Mouse (Mus musculus) embryo, embryonic 11 days (tissue): Measurements from ENCODE around the gene Nrbp1.
A peak's percentile ranks its signal among the peaks of the same experiment; 100 is the strongest.

Source experiments
- DNase-seq: peaks from one replicate; pipeline ENCODE4 v3.0.0-alpha.2; 2015

The Nrbp1 gene

DNA sequence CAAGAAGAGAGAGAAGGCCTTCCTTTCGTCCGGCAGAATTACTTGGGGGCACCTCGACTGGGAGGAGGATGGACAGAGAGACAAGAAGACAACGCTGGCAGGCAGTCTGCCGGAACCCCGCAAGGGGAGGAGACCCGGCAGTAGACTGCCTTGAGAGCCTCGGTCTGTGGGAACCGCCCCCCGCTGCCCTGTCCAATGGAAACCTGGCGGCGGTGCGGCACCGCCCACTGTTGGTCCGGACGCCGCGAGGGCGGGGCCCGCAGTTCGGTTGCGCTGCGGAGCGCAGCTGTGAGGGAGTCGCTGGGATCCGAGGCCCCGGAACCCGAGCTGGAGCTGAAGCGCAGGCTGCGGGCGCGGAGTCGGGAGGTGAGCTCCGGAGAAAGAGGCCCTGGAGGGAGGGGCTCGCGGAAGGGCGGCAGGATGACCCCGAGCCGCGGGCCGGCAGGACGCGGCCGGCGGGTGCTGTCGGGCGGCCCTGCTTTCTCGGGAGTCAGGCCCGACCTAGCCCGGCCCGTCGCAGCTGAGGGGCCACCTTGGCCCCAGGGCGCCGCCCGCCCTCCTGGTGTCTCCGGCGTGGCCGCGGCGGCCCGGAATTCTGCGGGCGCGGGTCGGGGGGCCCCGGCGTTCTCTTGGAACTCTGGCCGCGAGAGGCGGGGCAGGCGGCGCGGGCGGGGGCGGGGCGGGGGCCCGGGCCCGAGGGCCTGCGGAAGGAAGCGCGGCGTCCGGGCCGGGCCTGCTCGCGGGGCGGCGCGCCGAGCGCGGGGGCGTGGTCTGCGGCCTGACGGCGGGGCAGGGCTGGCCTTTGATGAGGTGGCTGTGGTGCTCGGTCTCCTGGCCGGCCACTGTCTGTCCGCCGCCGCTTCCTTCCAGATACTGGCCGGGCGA, at the start of gene Nrbp1, which contains the start of gene Gm9970:
Gene Nrbp1, plus strand, starts transcription at position 228 of the 885 bp plus-strand sequence.
Gene Gm9970, minus strand, starts transcription at position 596 of the 885 bp plus-strand sequence.
- peak; percentile 98 for DNase-seq

DNA sequence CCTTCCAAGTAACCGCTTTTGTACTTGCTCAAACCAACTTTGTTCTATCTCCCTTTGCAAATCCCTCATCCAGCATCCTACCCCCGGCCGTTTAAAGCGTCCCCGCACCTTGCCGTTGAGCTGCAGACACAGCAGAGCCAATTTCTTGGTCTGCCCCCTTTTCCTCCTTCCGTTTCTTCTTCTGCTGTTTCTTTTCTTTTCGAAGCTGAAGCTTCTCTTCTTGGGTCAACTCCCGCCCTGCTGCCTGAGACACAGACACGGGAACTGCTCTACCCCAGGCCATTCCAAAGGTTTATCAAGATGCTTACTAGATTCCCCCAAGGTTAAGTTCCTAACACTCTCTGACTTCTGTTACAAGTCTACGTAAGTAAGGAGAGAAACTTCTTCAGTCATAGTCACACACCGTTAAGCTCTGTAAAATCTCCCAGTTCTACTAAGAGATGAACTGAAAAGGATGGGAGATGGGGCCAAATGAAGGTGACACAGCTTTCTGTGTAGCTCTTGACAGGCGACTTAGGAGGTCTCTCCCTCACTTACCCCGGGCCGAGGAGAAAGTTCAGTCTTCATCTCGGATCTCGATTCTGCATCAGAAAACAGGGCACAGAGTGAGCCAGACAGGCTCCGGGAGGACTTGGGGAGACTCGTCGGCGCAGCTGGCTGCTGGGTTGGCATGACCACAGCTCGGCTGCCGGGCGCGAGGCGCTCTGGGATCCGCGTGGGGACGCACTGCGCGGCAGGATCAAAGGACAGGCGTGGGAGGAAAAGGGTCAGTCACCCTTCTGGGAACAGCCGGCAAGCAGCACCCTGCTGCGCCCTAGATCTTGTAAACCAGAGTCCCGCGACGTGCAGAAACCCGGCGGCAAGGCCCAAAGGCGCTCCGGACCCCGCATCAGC, 48.4 kb upstream of the Nrbp1 start:
- DNase-seq, result no peak

DNA sequence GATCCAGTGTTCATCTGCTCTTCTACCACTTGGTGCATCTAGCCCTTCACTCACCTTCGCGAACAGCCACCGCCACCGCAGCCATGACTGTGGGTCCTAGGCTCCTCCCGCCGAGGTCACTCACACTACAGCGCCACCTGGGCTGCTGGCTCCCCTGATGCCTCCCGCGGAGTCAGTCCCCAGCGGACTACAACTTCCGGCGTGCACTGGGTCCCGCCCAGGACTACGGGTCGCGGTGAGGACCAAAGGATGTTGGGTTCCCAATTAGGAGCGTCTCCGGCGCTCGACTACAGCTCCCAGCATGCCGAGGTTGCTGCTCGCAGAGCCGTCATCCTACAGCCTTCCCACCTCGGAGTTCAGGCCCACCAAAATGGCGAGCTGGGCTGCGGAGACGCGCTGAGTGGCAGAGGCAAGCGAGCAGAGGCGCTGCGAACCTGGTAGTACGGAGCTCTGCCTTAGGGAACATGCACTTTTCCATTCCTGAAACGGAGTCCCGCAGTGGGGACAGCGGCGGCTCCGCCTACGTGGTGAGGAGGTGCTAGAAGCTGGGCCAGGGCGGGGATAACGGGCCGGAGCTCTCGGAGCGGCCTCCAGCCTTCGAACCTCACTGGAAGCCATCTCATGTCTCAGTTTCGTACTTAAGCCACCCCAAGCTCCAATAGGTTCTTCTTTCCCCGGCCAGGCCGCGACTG, 47.6 kb upstream of the Nrbp1 start, which contains the start of the genes Snx17 and Eif2b4:
Gene Snx17, plus strand, starts transcription at position 289 of the 692 bp plus-strand sequence.
Gene Eif2b4, minus strand, starts transcription at position 492 of the 692 bp plus-strand sequence.
- peak; percentile 98 for DNase-seq

DNA sequence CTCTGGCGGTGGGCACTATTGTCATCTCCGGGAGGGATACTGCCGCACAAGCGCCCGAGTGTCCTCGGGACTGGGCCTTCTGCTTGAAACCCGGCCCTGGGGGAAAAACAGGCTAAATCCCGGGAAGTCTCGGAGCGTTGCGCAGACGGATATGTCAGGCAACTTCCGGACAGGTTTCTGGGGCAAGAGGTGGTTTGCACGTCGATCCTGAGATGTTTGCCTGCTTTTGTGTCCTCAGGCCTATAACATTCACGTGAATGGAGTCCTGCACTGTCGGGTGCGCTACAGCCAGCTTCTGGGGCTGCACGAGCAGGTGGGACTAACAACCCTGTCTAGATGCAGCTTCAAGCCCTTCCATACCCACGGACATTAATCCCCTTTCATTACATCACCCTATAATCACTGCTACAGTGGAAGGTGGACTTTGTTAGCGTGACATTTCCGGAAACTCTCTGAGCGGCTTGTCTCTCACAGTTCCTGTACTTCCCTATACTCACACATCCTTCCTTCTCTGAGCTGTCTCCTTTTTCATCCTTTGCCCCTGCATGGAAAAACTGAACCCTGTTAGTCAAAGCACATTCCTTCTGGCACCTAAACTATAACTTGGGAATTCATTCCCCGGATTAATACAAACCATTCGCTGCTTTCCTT, 46.9 kb upstream of the Nrbp1 start:
- no peak for DNase-seq

DNA sequence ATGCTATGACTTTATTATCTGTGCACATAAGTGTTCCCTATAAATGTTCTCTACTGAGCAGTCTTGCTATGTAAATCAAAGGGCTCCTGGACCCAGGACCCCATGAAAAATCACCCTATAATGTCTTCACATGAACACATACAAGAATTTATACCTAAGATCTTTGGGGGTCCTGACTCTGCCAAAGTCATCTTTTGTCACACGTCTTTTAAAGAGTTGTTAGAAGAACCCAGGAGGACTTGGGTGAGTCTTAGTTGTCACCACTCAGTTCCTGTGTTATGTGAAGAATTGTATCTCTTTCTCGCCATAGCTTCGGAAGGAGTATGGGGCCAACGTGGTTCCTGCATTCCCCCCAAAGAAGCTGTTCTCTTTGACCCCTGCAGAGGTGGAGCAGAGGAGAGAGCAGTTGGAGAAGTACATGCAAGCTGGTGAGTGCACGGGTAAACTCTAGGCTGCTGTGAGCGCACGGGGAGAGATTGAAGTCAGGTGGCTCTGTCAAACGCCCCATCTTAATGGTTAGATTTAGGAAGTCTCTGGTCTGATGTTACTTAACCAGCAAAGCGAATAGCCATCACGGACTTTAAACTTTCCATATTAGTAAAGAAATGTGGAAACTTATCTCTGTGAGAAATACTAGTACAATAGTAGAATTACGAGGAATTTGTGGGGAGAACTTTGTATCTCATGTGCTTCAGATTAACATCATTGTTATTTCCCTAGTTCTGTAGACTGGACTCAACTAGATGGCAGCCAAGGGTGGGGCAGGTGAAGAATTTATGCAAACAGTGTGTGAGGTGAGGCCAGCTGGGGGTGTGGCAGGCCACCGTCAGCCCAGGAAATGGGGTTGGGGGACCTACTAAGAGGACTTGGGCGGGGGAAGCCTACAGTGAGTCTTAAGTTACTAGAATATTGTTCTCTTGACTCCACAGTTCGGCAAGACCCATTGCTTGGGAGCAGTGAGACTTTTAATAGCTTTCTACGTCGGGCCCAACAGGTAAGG, 45.9 kb upstream of the Nrbp1 start:
- DNase-seq, result no peak

DNA sequence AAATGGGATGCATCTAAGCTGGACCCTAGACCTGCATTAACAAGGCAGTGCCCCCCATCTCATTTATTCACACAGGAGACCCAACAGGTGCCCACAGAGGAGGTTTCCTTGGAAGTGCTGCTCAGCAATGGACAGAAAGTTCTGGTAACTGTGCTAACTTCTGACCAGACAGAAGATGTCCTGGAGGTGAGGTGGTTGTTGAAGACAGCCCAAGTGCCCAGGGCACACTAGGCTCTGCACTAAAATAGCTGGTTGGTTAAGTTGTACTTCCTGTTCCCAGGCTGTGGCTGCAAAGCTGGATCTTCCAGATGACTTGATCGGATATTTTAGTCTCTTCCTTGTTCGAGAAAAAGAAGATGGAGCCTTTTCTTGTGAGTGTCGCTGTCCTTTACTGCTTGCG, 45.0 kb upstream of the Nrbp1 start:
- DNase-seq, result no peak

DNA sequence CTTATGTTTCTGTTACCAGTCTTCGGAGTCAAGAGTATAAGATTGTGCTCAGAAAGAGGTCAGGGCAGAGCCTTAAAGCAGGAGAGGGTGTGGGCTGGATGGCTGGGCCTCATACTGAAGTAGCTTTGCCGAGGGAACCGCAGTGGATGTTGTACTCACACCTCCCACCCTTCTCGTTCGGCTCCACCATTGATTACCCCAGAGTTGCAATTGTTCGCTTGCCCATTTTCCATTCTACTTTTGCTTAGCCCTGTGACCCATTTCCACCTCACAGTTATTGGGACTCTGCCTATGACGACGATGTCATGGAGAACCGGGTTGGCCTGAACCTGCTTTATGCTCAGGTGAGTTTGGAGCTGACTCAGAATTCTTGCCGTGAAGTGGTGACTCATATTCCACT, 44.5 kb upstream of the Nrbp1 start:
- DNase-seq, result no peak

DNA sequence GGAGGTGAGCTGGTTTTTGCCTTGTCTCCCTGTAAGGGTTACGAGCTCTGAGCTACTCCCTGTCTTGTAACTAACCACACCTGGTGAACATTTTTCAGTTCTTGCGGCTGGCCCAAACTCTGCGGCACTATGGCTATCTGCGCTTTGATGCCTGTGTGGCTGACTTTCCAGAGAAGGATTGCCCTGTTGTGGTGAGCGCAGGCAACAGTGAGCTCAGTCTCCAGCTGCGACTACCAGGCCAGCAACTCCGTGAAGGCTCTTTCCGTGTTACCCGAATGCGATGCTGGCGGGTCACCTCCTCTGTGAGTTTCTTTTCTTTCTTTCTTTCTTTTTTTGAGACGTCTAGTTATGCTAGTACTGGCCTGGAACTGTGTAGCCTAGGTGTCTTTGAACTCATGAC, 43.6 kb upstream of the Nrbp1 start:
- no peak for DNase-seq

DNA sequence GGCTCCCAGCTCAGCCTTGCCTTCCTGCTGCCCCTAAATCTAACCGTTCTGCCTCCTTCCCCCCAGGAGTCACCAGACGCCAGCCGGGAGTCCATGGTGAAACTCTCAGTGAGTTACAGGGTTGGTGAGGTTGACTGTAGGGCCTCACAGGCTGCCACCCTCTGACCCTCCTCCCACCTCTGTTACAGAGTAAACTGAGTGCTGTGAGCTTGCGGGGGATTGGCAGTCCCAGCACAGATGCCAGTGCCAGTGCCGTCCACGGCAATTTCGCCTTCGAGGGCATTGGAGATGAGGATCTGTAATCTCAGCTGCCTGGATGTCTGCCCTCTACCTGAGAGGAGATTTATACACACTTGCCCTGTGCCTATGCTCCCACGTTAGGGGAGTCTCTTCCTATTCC, 42.5 kb upstream of the Nrbp1 start:
- no peak for DNase-seq

DNA sequence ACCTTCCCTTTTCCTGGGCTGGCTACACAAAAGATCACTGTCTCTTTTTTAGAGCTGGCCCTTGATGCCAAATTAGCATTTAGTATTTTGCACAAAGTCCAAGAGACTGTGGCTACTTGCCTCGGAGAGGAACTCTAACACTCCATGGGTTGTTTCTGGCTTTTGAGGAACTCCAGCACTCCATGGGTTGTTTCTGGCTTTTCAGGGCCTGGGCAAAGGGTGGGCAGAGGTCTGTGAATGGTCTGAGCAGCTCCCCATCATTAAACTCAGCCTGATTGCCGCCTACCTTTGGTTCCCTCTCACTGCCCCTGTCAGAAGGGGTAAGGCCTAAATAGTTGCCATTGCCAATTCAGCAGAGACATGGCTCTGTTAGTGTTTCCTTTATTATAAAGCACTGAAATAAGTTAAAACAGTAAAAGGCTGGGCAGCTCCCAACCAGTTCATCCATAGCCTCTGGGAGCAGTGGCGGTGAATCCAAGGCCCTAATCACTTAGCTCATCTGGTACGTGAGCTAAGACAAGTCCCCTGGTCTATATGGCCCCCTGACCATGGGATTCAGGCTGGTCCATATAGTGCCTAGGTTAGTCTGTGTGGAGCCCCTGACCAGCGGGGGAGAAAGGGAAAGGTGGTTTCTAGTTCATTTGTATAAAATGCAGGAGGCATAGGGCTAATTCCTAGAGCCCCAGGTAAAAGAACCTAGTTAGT, 41.9 kb upstream of the Nrbp1 start:
- no peak for DNase-seq

DNA sequence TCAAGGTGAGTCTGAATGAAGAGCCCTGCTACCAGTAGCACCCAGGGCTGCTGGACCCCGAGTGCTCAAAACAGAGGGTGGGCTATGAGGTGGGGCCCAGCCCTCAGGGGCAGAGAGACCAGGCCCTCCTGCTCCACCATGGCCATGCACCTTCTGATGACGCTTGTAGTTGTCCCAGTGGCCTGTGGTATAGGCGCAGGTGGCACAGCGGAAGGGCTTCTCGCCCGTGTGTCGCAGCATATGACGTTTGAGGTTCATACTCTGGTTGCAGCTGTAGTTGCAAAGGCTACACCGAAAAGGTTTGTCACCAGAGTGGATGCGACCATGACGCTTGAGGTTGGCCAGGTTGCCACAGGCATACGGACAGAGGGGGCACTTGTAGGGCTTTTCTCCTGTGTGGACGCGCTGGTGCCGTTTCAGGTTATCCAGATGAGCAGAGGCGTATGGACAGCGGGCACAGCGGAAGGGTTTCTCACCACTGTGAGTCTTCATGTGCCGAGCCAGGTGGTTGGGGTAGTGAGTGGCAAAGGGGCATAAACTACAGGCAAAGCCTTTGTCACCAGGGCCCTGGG, 41.3 kb upstream of the Nrbp1 start:
- DNase-seq, result no peak

DNA sequence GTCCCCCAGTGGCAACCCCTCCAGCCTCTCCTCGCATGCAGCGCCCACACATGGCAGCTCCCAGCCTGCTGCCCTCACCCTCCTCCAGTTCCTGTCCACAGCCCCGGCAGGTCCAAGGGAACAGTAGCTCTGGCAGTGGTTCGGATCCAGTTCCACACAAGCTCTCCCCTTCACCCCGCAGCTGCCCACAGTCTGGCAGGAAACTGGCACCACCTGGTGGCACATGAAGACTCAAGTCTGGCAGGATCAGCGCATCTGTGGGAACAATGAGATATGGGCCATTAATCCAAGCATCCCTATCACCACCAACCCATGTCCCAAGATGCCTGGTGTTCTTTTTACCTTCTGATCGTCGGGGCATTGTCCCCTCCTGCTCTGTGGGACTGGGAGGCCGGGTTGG, 40.8 kb upstream of the Nrbp1 start:
- DNase-seq, result no peak

DNA sequence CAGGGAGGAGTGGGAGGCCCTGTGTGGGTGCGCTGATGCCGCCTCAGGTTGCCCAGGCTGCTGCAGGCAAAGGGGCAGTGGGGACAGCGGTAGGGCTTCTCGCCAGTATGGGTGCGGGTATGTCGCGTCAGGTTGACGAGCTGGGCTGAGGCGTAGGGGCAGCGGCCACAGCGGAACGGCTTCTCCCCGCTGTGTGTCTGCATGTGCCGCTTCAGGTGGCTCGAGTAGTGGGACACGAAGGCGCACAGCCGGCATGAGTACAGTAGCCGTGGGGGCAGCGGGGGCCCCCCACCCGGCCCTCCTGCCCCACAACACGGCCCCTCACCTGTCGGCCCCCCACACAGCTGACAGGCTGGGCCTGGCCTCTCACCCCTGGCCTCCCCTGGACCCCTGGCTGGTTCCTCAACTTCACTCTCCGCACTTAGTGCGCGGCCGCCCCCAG, 40.3 kb upstream of the Nrbp1 start:
- no peak for DNase-seq

DNA sequence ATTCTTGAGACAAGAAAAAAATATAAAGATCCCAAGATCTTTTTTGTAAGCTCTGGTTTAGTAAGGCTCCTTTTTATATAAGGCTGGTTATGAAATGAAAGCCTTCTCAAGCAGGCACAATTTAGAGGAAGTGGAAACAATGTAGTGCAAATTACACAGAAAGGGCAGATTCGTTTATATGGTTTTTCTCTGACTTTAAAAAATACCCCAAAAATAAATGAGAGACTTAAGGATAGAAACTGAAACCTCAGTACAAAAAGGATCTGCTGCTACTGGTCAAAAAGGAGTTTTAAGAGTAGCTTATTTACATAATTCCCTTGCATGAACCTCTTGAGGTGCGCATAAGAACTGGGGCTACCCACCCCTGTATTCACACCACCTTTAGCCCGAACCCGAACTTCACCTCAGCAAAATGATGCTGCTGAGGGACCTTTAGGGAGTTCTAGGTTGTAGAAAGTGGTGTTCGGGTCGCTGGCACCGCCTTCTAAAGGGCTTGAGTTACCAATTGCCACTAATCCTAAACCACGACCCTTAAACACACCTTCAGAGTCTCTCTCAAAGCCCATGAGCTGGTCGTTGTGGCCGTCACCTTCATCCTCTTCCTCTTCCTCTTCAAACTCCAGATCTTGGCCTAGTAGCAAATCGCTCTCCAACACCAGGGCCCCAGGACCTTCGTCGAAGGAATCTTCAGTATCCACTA, 39.5 kb upstream of the Nrbp1 start:
- DNase-seq, result no peak

DNA sequence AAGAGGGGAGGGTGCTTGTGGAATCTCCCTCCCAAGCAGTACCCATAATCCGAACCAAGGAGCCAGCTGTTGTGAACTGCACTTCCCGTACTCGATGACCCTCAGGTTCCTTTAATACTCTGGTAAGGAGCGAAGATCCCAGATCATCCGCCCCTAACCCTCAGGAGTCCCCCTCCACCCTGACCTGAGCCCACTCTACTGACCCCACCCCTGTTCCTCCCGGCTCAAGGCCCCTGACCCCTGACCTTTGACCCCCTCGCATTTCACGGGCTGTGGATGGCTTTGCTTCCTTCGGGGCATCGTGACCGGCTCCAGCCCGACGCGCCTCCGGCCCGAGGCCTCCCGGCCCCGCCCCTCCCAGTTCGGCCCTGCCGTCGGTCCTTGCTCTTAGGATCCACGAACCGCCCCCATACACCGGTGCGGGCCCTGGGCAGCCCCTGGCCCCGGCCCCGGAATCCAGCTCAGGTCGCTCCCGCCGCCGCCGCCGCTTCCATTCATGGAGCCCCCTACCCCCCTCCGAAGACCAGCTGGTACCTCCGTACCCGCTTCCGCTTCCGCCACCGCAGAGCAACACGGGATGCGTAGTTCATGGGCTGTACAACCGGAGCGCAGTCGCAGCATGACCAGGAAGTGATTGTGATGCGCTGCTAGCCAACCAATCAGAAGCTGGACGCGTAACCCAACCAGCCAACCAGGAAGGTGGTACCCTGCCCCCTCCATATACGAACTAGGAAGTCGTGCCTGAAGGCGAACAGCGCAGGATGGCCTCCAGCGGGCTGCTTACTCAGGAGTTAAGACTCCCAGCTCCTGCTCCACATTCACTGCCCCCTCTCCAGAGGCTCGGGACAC, 38.7 kb upstream of the Nrbp1 start, which contains the start of gene Zfp513:
Gene Zfp513, minus strand, starts transcription at position 562 of the 849 bp plus-strand sequence.
- peak; percentile 97 for DNase-seq

DNA sequence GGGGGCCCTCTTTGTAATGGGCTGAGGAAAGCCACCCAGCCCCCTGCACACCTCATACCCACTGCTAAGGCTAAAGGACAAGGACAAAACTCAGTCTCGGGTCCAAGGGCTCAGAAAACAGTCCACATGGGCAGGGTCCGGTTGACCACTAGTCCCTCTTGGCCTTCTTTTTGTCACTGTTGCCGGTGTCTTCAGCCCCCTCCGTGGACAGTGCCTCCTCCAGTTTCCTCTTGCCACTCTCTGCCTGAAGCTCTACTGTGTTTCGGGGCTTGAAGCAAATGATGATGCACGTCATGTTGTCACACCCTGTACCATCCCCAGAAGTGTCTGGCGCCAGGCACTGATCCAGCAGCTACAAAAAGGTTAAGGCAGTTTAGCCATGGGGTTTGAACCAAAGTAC, 37.7 kb upstream of the Nrbp1 start:
- no peak for DNase-seq

DNA sequence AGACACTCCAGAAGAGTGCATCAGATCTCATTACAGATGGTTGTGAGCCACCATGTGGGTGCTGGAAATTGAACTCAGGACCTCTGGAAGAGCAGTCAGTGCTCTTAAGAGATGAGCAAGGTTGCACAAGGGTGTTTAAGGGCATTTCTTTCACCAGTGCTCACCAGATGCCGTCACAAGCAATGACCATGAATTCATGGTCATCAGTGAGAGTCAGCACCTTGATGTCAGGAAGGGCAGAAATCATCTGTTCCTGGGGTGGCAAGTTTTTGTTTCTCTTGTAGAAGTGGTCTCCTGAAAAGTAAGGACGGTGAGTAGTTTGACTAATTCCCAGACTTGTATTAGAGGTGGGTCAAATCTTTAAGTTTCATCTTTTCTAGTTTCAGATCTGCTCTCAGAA, 36.8 kb upstream of the Nrbp1 start:
- no peak for DNase-seq

DNA sequence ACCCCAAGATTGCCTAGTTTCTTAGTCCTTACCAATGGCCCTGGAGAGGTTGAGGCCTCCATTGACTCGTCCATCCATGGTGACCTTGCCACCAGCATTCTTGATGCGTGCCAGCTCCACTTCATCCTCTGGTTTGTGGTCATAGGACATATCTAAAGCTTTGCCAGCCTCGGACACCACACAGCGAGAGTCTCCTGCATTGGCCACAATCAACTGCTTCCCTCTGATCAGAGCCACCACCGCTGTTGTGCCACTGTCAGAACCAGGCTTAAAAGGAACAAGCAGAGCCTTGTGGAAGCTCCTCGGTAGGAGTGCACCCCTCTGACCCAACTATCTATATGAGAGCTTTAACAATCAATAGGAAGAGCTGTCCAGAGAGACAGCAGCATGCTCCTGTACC, 36.2 kb upstream of the Nrbp1 start:
- no peak for DNase-seq
